Mouse (Mus musculus) cerebellum, adult 8-10 months (tissue): ENCODE data around the gene Ddx19b.
"Not testable (repeated sequence)": the region's sequence is repeated elsewhere in the genome, so short reads cannot be mapped to it uniquely, and the experiment has no call there.

ENCODE experiments used
- DNase-seq: peaks from one replicate; pipeline ENCODE4 v3.0.0; 2022

Ddx19b gene

GRCm38 (mm10) chr8:111033482-111034215 lies 2.1 kb upstream of the Ddx19b start:
- peak; percentile 99 for DNase-seq

- DNase-seq: no peak
These were observed 1.4 kb upstream of the Ddx19b start, which contains the start of gene Aars for GRCm38 (mm10) chr8:111032916-111033315. Gene Aars, plus strand, starts transcription at chr8:111033144.

GRCm38 (mm10) chr8:111030045-111030444 lies 1.5 kb downstream of the Ddx19b start:
- no peak for DNase-seq

- DNase-seq: no peak
These were observed 2.0 kb downstream of the Ddx19b start for GRCm38 (mm10) chr8:111029589-111029988.

- DNase-seq: peak; percentile 83
These were observed 4.1 kb downstream of the Ddx19b start for GRCm38 (mm10) chr8:111027391-111027937.

- DNase-seq: not testable (repeated sequence)
These were observed 4.9 kb downstream of the Ddx19b start for GRCm38 (mm10) chr8:111026609-111027008.

- DNase-seq: not testable (repeated sequence)
These were observed 21.1 kb downstream of the Ddx19b start for GRCm38 (mm10) chr8:111010230-111010991.

GRCm38 (mm10) chr8:110997547-110998531 lies 33.7 kb downstream of the Ddx19b start, which contains the start of gene Ddx19a:
Gene Ddx19a, minus strand, starts transcription at chr8:110997800.
- DNase-seq: peak; percentile 81

GRCm38 (mm10) chr8:110996641-110997430 lies 34.7 kb downstream of the Ddx19b start:
- no peak for DNase-seq

- DNase-seq: no peak
These were observed 41.5 kb downstream of the Ddx19b start for GRCm38 (mm10) chr8:110990017-110990416.

- no peak for DNase-seq
These were observed 43.5 kb downstream of the Ddx19b start for GRCm38 (mm10) chr8:110987805-110988744.

- DNase-seq: no peak
These were observed 50.2 kb downstream of the Ddx19b start for GRCm38 (mm10) chr8:110981304-110981703.

- DNase-seq: not testable (repeated sequence)
These were observed 53.6 kb downstream of the Ddx19b start for GRCm38 (mm10) chr8:110977987-110978386.

GRCm38 (mm10) chr8:110976532-110976931 lies 55.0 kb downstream of the Ddx19b start:
- DNase-seq: not testable (repeated sequence)

- peak; percentile 49 for DNase-seq
These were observed 61.4 kb downstream of the Ddx19b start for GRCm38 (mm10) chr8:110969910-110970770.

- peak; percentile 73 for DNase-seq
These were observed 64.2 kb downstream of the Ddx19b start for GRCm38 (mm10) chr8:110967326-110967725.

- no peak for DNase-seq
These were observed 65.0 kb downstream of the Ddx19b start for GRCm38 (mm10) chr8:110966586-110966985.

GRCm38 (mm10) chr8:110965594-110965993 lies 66.0 kb downstream of the Ddx19b start:
- DNase-seq: peak; percentile 85

GRCm38 (mm10) chr8:110964666-110965065 lies 66.9 kb downstream of the Ddx19b start:
- no peak for DNase-seq
